Mouse (Mus musculus): ENCODE results near the gene Sorcs2. TPM values are rescaled to one million over a fixed set of nuclear protein-coding genes. Genes with fewer than 3 reads are reported as not detected.

Gene Sorcs2
- polyA plus RNA-seq, 1 experiment from 2014 or later, result 11.1 TPM

GRCm38 (mm10) chr5:36075172-36076074 lies 322.5 kb downstream of the Sorcs2 start:
- no peak overlapping the region; the same call in 1 of the 2 replicates for H3K27ac ChIP-seq (ENCODE audit: low read depth, low read length)

GRCm38 (mm10) chr5:36069503-36070360 lies 328.2 kb downstream of the Sorcs2 start:
- Histone ChIP-seq H3K9me3 (ENCODE audit: control insufficient read depth, low read length) (no peaks in the 10 kb centered on the region), H3K36me3 (ENCODE audit: control insufficient read depth, insufficient read depth, low read length) (no peaks in the 10 kb centered on the region), H3K4me1 (ENCODE audit: control insufficient read depth, insufficient read depth, low read length) (0 out of 2 replicates have a peak, but pooled peaks cover 5% of the 10 kb centered on the region), H3K4me2 (ENCODE audit: low read depth, low read length) (no peak overlapping the region), H3K9ac (replicated peaks; ENCODE audit: low read depth, low read length) (no peak overlapping the region), H3K27ac (ENCODE audit: low read depth, low read length) (no peak overlapping the region), H3K4me3 (ENCODE audit: low read depth, low read length) (no peak overlapping the region), H3K27me3 (ENCODE audit: control insufficient read depth, insufficient read depth, low read length) (peaks cover 7% of the 10 kb centered on the region)
- WGBS, result 52% methylated on average over 6 of the region's 6 CpGs
- ATAC-seq (ENCODE audit: low read depth), result no peak

More at GRCm38 (mm10) chr5:36075172-36076074, 322.5 kb downstream of the Sorcs2 start:
- H3K4me2 ChIP-seq (ENCODE audit: low read depth, low read length), result no peak overlapping the region
- WGBS, result 36% methylated on average over 5 of the region's 5 CpGs
- no peak overlapping the region for H3K4me3 ChIP-seq (ENCODE audit: low read depth, low read length)
- H3K4me1 ChIP-seq (ENCODE audit: control insufficient read depth, insufficient read depth, low read length), result no peaks in the 10 kb centered on the region
- peak; percentile 68 for ATAC-seq (ENCODE audit: low read depth)
- H3K36me3 ChIP-seq (ENCODE audit: control insufficient read depth, insufficient read depth, low read length), result no peaks in the 10 kb centered on the region
- H3K27me3 ChIP-seq (ENCODE audit: control insufficient read depth, insufficient read depth, low read length), result peaks cover 2% of the 10 kb centered on the region; the same call in 1 of the 2 replicates
- no peak overlapping the region for H3K9ac ChIP-seq (replicated peaks; ENCODE audit: low read depth, low read length)
- H3K9me3 ChIP-seq (ENCODE audit: control insufficient read depth, low read length), result no peaks in the 10 kb centered on the region

- H3K27me3 ChIP-seq (ENCODE audit: control insufficient read depth, insufficient read depth, low read length), result peaks cover 7% of the 10 kb centered on the region
- WGBS, result 17% methylated on average over 8 of the region's 8 CpGs
- ATAC-seq (ENCODE audit: low read depth), result peak; percentile 61
Measured at GRCm38 (mm10) chr5:36067651-36068181, 330.2 kb downstream of the Sorcs2 start.

GRCm38 (mm10) chr5:36057804-36058322 lies 340.1 kb downstream of the Sorcs2 start:
- ATAC-seq (ENCODE audit: low read depth), result peak; percentile 62
- Histone ChIP-seq H3K4me3 (ENCODE audit: low read depth, low read length) (no peak overlapping the region), H3K27ac (ENCODE audit: low read depth, low read length) (no peak overlapping the region), H3K27me3 (ENCODE audit: control insufficient read depth, insufficient read depth, low read length) (no peaks in the 10 kb centered on the region), H3K4me1 (ENCODE audit: control insufficient read depth, insufficient read depth, low read length) (no peaks in the 10 kb centered on the region), H3K36me3 (ENCODE audit: control insufficient read depth, insufficient read depth, low read length) (no peaks in the 10 kb centered on the region), H3K9ac (replicated peaks; ENCODE audit: low read depth, low read length) (no peak overlapping the region), H3K4me2 (ENCODE audit: low read depth, low read length) (no peak overlapping the region), H3K9me3 (ENCODE audit: control insufficient read depth, low read length) (no peaks in the 10 kb centered on the region)
- WGBS, result 69% methylated on average over 14 of the region's 14 CpGs

More at GRCm38 (mm10) chr5:36067651-36068181, 330.2 kb downstream of the Sorcs2 start:
- H3K27ac ChIP-seq (ENCODE audit: low read depth, low read length), result no peak overlapping the region
- H3K4me1 ChIP-seq (ENCODE audit: control insufficient read depth, insufficient read depth, low read length), result 0 out of 2 replicates have a peak, but pooled peaks cover 5% of the 10 kb centered on the region
- H3K36me3 ChIP-seq (ENCODE audit: control insufficient read depth, insufficient read depth, low read length), result no peaks in the 10 kb centered on the region
- no peak overlapping the region for H3K9ac ChIP-seq (replicated peaks; ENCODE audit: low read depth, low read length)
- H3K4me2 ChIP-seq (ENCODE audit: low read depth, low read length), result no peak overlapping the region
- no peaks in the 10 kb centered on the region for H3K9me3 ChIP-seq (ENCODE audit: control insufficient read depth, low read length)
- no peak overlapping the region for H3K4me3 ChIP-seq (ENCODE audit: low read depth, low read length)

GRCm38 (mm10) chr5:36056921-36057320 lies 341.0 kb downstream of the Sorcs2 start:
- Histone ChIP-seq H3K4me3 (ENCODE audit: low read depth, low read length) (no peak overlapping the region), H3K9ac (replicated peaks; ENCODE audit: low read depth, low read length) (no peak overlapping the region), H3K4me1 (ENCODE audit: control insufficient read depth, insufficient read depth, low read length) (no peaks in the 10 kb centered on the region), H3K36me3 (ENCODE audit: control insufficient read depth, insufficient read depth, low read length) (no peaks in the 10 kb centered on the region), H3K9me3 (ENCODE audit: control insufficient read depth, low read length) (no peaks in the 10 kb centered on the region), H3K27ac (ENCODE audit: low read depth, low read length) (no peak overlapping the region), H3K4me2 (ENCODE audit: low read depth, low read length) (no peak overlapping the region), H3K27me3 (ENCODE audit: control insufficient read depth, insufficient read depth, low read length) (no peaks in the 10 kb centered on the region)
- ATAC-seq (ENCODE audit: low read depth), result no peak
- 97% methylated on average over 2 of the region's 2 CpGs for WGBS

GRCm38 (mm10) chr5:36055876-36056275 lies 342.1 kb downstream of the Sorcs2 start:
- Histone ChIP-seq H3K4me1 (ENCODE audit: control insufficient read depth, insufficient read depth, low read length) (no peaks in the 10 kb centered on the region), H3K27me3 (ENCODE audit: control insufficient read depth, insufficient read depth, low read length) (no peaks in the 10 kb centered on the region), H3K36me3 (ENCODE audit: control insufficient read depth, insufficient read depth, low read length) (no peaks in the 10 kb centered on the region), H3K27ac (ENCODE audit: low read depth, low read length) (no peak overlapping the region), H3K4me3 (ENCODE audit: low read depth, low read length) (no peak overlapping the region), H3K9me3 (ENCODE audit: control insufficient read depth, low read length) (no peaks in the 10 kb centered on the region), H3K9ac (replicated peaks; ENCODE audit: low read depth, low read length) (no peak overlapping the region), H3K4me2 (ENCODE audit: low read depth, low read length) (no peak overlapping the region)
- ATAC-seq (ENCODE audit: low read depth), result no peak
- WGBS, result 91% methylated on average over 14 of the region's 14 CpGs

GRCm38 (mm10) chr5:36054498-36054897 lies 343.4 kb downstream of the Sorcs2 start:
- no peaks in the 10 kb centered on the region for H3K36me3 ChIP-seq (ENCODE audit: control insufficient read depth, insufficient read depth, low read length)
- no peaks in the 10 kb centered on the region for H3K27me3 ChIP-seq (ENCODE audit: control insufficient read depth, insufficient read depth, low read length)
- H3K4me3 ChIP-seq (ENCODE audit: low read depth, low read length), result no peak overlapping the region
- H3K9ac ChIP-seq (replicated peaks; ENCODE audit: low read depth, low read length), result no peak overlapping the region
- H3K27ac ChIP-seq (ENCODE audit: low read depth, low read length), result no peak overlapping the region
- WGBS, result 59% methylated on average over 3 of the region's 3 CpGs
- H3K9me3 ChIP-seq (ENCODE audit: control insufficient read depth, low read length), result no peaks in the 10 kb centered on the region
- H3K4me1 ChIP-seq (ENCODE audit: control insufficient read depth, insufficient read depth, low read length), result no peaks in the 10 kb centered on the region
- H3K4me2 ChIP-seq (ENCODE audit: low read depth, low read length), result no peak overlapping the region
- no peak for ATAC-seq (ENCODE audit: low read depth)

GRCm38 (mm10) chr5:36043154-36043553 lies 354.8 kb downstream of the Sorcs2 start:
- WGBS, result 98% methylated on average over 2 of the region's 2 CpGs
- Histone ChIP-seq H3K9me3 (ENCODE audit: control insufficient read depth, low read length) (no peaks in the 10 kb centered on the region), H3K36me3 (ENCODE audit: control insufficient read depth, insufficient read depth, low read length) (no peaks in the 10 kb centered on the region), H3K27me3 (ENCODE audit: control insufficient read depth, insufficient read depth, low read length) (no peaks in the 10 kb centered on the region), H3K4me2 (ENCODE audit: low read depth, low read length) (no peak overlapping the region), H3K4me1 (ENCODE audit: control insufficient read depth, insufficient read depth, low read length) (peaks cover 15% of the 10 kb centered on the region; the same call in 1 of the 2 replicates), H3K4me3 (ENCODE audit: low read depth, low read length) (no peak overlapping the region), H3K9ac (replicated peaks; ENCODE audit: low read depth, low read length) (no peak overlapping the region), H3K27ac (ENCODE audit: low read depth, low read length) (no peak overlapping the region)
- ATAC-seq (ENCODE audit: low read depth), result no peak
